Mouse (Mus musculus) cerebellum, adult 8-10 months (tissue): Measurements from ENCODE around the gene Uvrag.

ENCODE experiments used
- DNase-seq: peaks from one replicate; pipeline ENCODE4 v3.0.0; 2022

Uvrag gene

GRCm38 (mm10) chr7:99140984-99141918 lies at the start of gene Uvrag:
TSS of gene Uvrag (minus strand) at chr7:99141141.
- DNase-seq: peak; percentile 100

GRCm38 (mm10) chr7:99189885-99190284 lies 48.9 kb upstream of the Uvrag start:
- no peak for DNase-seq

GRCm38 (mm10) chr7:99188630-99189029 lies 47.7 kb upstream of the Uvrag start:
- DNase-seq: no peak

GRCm38 (mm10) chr7:99187451-99187850 lies 46.5 kb upstream of the Uvrag start:
- no peak for DNase-seq

GRCm38 (mm10) chr7:99185405-99185804 lies 44.5 kb upstream of the Uvrag start:
- no peak for DNase-seq

- DNase-seq: no peak
Measured at GRCm38 (mm10) chr7:99183751-99184150, 42.8 kb upstream of the Uvrag start.

GRCm38 (mm10) chr7:99182432-99183172 lies 41.7 kb upstream of the Uvrag start, which contains the start of gene Dgat2:
TSS of gene Dgat2 (minus strand) at chr7:99182719.
- DNase-seq: peak; percentile 96

- no peak for DNase-seq
Measured at GRCm38 (mm10) chr7:99181619-99182431, 40.9 kb upstream of the Uvrag start.

GRCm38 (mm10) chr7:99180162-99180561 lies 39.2 kb upstream of the Uvrag start:
- DNase-seq: no peak

GRCm38 (mm10) chr7:99179271-99179670 lies 38.3 kb upstream of the Uvrag start:
- no peak for DNase-seq

- DNase-seq: no peak
Measured at GRCm38 (mm10) chr7:99177386-99177785, 36.4 kb upstream of the Uvrag start.

GRCm38 (mm10) chr7:99175666-99176065 lies 34.7 kb upstream of the Uvrag start:
- no peak for DNase-seq

GRCm38 (mm10) chr7:99175118-99175517 lies 34.2 kb upstream of the Uvrag start:
- no peak for DNase-seq

GRCm38 (mm10) chr7:99174006-99174405 lies 33.1 kb upstream of the Uvrag start:
- DNase-seq: no peak

- no peak for DNase-seq
Measured at GRCm38 (mm10) chr7:99172898-99173297, 32.0 kb upstream of the Uvrag start.

- DNase-seq: no peak
Measured at GRCm38 (mm10) chr7:99171730-99172463, 31.0 kb upstream of the Uvrag start.

- no peak for DNase-seq
Measured at GRCm38 (mm10) chr7:99170519-99170918, 29.6 kb upstream of the Uvrag start.

- no peak for DNase-seq
Measured at GRCm38 (mm10) chr7:99169717-99170403, 28.9 kb upstream of the Uvrag start.

GRCm38 (mm10) chr7:99168756-99169155 lies 27.8 kb upstream of the Uvrag start:
- DNase-seq: no peak

GRCm38 (mm10) chr7:99167939-99168338 lies 27.0 kb upstream of the Uvrag start:
- no peak for DNase-seq

- DNase-seq: no peak
Measured at GRCm38 (mm10) chr7:99166159-99166558, 25.2 kb upstream of the Uvrag start.
